Mouse (Mus musculus): ENCODE measurements at regions not wholly inside any gene's neighbourhood (a gene's known extent, or its start where the extent isn't known, plus 50 kb on each side); places are given as distances from the start of the nearest gene placed in this dataset.
A peak's percentile ranks its signal among the peaks of the same experiment; 100 is the strongest.

DNA sequence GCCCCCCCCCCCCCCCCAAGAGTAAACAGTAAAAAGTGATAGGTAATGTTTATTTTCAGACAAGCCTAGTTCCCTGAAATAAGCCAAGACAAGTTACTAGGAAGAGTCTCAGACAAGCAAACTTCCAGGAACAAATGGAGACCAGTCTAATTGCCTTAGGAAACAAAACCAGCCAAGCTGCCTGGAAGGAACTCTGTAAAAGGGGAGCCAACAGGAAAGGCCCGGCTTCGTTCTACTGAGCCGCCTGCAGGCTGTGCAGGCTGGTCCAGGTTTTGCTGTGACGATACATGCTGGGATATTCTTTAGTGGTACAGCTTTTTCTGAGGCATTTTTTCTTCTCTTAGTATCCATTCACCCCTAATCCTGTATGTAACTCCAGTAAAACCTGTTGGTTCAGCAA lies 1547.8 kb upstream of the Tenm2 start:
- Histone ChIP-seq H3K36me3 (ENCODE audit: insufficient read depth) (no peaks in the 10 kb centered on the region), H3K27ac (ENCODE audit: low read depth, low read length) (no peak overlapping the region), H3K4me2 (ENCODE audit: low read depth) (no peak overlapping the region), H3K4me3 (ENCODE audit: low read depth, low read length) (no peak overlapping the region), H3K9me3 (ENCODE audit: low read length) (no peaks in the 10 kb centered on the region), H3K9ac (no peak overlapping the region), H3K4me1 (ENCODE audit: insufficient read depth) (no peaks in the 10 kb centered on the region), H3K27me3 (ENCODE audit: insufficient read depth, low read length) (no peaks in the 10 kb centered on the region)
- TF ChIP-seq CTCF (IDR thresholded peaks at IDR 0.05; ENCODE audit: low read depth): 0 out of 2 replicates have a peak, but pooled peaks have one; percentile 2
- DNase-seq (peak; percentile 35), ATAC-seq (peak; percentile 40; the same call in 1 of the 2 replicates)
- WGBS: 56% methylated on average over 4 of the region's 4 CpGs

DNA sequence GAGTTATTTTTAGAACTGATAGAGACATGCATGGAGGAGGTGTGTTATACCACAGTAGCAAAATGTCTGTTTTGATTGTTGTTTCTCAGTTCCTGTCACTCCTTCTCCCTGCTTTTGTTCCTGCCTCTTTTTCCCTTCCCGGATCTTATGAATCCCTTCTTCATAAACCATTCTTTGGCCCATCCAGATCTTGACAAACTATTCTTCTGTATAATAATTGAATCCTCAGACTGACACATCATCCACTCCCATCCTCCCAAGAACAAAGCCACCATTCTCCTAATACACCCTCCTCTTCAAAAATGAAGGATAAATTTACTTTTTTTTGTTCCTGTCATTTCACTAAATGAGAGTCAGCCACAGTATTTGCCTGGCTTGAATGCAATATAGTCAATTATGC lies 1543.8 kb upstream of the Tenm2 start:
- Histone ChIP-seq H3K9me3 (ENCODE audit: low read length) (no peaks in the 10 kb centered on the region), H3K36me3 (ENCODE audit: insufficient read depth) (no peaks in the 10 kb centered on the region), H3K4me2 (ENCODE audit: low read depth) (no peak overlapping the region), H3K27me3 (ENCODE audit: insufficient read depth, low read length) (no peaks in the 10 kb centered on the region), H3K27ac (ENCODE audit: low read depth, low read length) (no peak overlapping the region), H3K4me3 (ENCODE audit: low read depth, low read length) (no peak overlapping the region), H3K9ac (no peak overlapping the region), H3K4me1 (ENCODE audit: insufficient read depth) (no peaks in the 10 kb centered on the region)
- no peak for DNase-seq
- no peak for TF ChIP-seq CTCF (IDR thresholded peaks at IDR 0.05; ENCODE audit: low read depth)
- ATAC-seq: peak; percentile 56; the same call in 1 of the 2 replicates
- WGBS: 45% methylated on average over 1 of the region's 1 CpGs

DNA sequence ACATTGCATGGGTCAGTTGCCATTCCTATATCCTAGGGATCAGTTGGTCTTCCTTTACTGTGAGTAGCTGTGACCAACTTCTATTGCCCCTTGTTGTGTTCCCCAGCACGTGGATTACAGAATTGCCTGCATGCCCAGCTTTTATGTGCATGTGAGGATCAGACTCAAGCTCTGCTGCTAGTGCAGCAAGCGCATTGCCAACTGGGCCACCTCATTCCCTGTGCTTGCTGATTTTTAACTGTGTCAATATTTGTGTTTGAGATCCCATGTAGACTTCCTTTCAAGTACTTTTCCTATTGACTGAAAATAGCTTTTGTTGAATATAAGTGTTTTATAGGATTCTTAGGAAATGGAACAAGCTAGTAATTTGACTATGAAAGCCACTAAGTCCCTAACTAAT lies 1526.5 kb upstream of the Tenm2 start:
- H3K4me2 ChIP-seq (ENCODE audit: low read depth): no peak overlapping the region
- no peaks in the 10 kb centered on the region for H3K4me1 ChIP-seq (ENCODE audit: insufficient read depth)
- TF ChIP-seq CTCF (IDR thresholded peaks at IDR 0.05; ENCODE audit: low read depth): no peak
- ATAC-seq: no peak
- DNase-seq: no peak
- WGBS: 64% methylated on average over 2 of the region's 2 CpGs
- no peak overlapping the region for H3K4me3 ChIP-seq (ENCODE audit: low read depth, low read length)
- no peak overlapping the region for H3K27ac ChIP-seq (ENCODE audit: low read depth, low read length)
- no peaks in the 10 kb centered on the region for H3K27me3 ChIP-seq (ENCODE audit: insufficient read depth, low read length)
- H3K9ac ChIP-seq: no peak overlapping the region
- H3K9me3 ChIP-seq (ENCODE audit: low read length): no peaks in the 10 kb centered on the region
- H3K36me3 ChIP-seq (ENCODE audit: insufficient read depth): no peaks in the 10 kb centered on the region

DNA sequence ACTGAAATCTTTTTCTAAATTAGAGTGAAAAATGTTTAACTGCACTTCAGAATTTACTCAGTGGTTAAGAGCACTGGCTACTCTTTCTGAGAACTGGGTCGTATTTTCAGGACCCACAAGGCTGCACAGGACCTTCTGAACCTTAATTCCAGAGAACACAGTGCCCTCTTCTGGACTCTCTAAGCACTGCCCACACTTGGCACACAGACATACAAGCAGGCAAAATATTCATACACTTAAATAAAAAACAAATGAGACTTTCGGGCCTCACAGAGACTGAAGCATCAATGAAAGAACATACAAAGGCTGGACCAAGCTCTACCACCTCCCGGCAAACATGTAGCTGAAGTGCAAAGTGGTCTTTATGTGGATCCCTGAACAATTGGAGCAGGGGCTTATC lies 1511.8 kb upstream of the Tenm2 start:
- H3K4me3 ChIP-seq (ENCODE audit: low read depth, low read length): no peak overlapping the region
- no peak overlapping the region for H3K27ac ChIP-seq (ENCODE audit: low read depth, low read length)
- H3K9me3 ChIP-seq (ENCODE audit: low read length): no peaks in the 10 kb centered on the region
- TF ChIP-seq CTCF (IDR thresholded peaks at IDR 0.05; ENCODE audit: low read depth): peak; percentile 62
- H3K27me3 ChIP-seq (ENCODE audit: insufficient read depth, low read length): no peaks in the 10 kb centered on the region
- WGBS: 31% methylated on average over 3 of the region's 3 CpGs
- H3K36me3 ChIP-seq (ENCODE audit: insufficient read depth): no peaks in the 10 kb centered on the region
- peak; percentile 50 for DNase-seq
- no peaks in the 10 kb centered on the region for H3K4me1 ChIP-seq (ENCODE audit: insufficient read depth)
- no peak overlapping the region for H3K9ac ChIP-seq
- H3K4me2 ChIP-seq (ENCODE audit: low read depth): no peak overlapping the region
- no peak for ATAC-seq

DNA sequence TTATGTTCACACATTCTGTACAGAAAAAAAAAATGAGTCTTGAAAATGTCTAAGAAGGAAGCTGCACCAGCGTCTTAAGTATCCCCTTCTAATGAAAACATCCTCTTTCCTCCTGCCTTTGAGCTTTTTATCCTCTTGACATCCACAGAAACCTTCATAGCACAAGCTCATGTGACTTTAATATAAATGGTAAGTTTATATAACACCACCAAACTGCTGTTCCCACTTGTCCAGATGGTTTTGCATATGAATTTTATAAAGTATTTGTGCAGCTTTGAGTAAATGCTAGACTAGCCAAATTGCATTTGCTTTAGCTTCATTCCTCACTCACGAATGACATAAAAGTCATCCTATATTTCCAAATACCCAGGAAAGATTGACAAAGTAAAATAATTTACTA lies 1493.3 kb upstream of the Tenm2 start:
- H3K36me3 ChIP-seq (ENCODE audit: insufficient read depth): no peaks in the 10 kb centered on the region
- H3K27me3 ChIP-seq (ENCODE audit: insufficient read depth, low read length): no peaks in the 10 kb centered on the region
- no peaks in the 10 kb centered on the region for H3K9me3 ChIP-seq (ENCODE audit: low read length)
- TF ChIP-seq CTCF (IDR thresholded peaks at IDR 0.05; ENCODE audit: low read depth): no peak
- ATAC-seq (no peak), DNase-seq (no peak)
- WGBS: 42% methylated on average over 2 of the region's 2 CpGs
- no peak overlapping the region for H3K9ac ChIP-seq
- no peak overlapping the region for H3K4me3 ChIP-seq (ENCODE audit: low read depth, low read length)
- H3K4me1 ChIP-seq (ENCODE audit: insufficient read depth): no peaks in the 10 kb centered on the region
- H3K27ac ChIP-seq (ENCODE audit: low read depth, low read length): no peak overlapping the region
- no peak overlapping the region for H3K4me2 ChIP-seq (ENCODE audit: low read depth)

DNA sequence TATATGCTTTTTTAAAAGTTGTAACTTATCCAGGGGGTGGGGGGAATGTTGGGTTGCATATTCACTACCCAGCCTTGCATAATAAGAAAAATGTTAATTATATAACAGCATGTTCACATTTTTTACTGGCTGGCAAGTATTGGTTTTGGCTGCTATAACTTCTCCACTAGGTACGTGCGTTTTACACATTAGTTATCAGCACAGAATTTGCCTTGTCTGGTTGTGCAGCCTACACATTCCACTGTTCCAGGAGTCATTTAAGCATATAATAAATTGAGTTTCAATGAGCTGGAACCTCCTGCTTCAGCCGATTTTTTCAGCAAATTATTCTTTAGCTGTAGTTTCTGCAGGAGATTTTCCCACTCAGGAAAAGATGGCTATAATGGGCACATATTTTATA lies 1479.9 kb upstream of the Tenm2 start:
- Histone ChIP-seq H3K36me3 (ENCODE audit: insufficient read depth) (no peaks in the 10 kb centered on the region), H3K4me2 (ENCODE audit: low read depth) (no peak overlapping the region), H3K27ac (ENCODE audit: low read depth, low read length) (no peak overlapping the region), H3K9me3 (ENCODE audit: low read length) (no peaks in the 10 kb centered on the region), H3K4me1 (ENCODE audit: insufficient read depth) (no peaks in the 10 kb centered on the region), H3K9ac (no peak overlapping the region), H3K4me3 (ENCODE audit: low read depth, low read length) (no peak overlapping the region), H3K27me3 (ENCODE audit: insufficient read depth, low read length) (no peaks in the 10 kb centered on the region)
- ATAC-seq (no peak), DNase-seq (peak; percentile 36)
- no peak for TF ChIP-seq CTCF (IDR thresholded peaks at IDR 0.05; ENCODE audit: low read depth)
- WGBS: 54% methylated on average over 3 of the region's 3 CpGs

DNA sequence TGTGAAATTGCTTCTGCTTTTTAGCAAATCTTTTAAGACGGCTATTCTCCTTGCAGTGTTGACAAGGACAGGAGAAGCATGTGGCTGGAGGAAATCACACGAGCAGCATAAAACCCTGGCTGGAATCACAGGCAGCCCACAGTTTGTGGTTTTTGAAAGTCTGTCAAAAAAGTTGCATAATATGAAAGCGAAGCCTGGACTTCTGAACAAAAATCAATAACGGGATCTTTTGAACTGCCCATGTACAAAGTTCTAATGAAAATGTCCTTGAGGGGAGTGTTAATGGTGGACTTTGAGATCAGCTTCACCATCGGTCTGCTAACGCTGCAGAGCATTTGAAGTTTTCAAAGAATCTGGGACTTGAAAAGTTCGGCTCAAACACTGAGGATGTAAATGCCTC lies 1445.5 kb upstream of the Tenm2 start:
- no peaks in the 10 kb centered on the region for H3K9me3 ChIP-seq (ENCODE audit: low read length)
- no peak overlapping the region for H3K9ac ChIP-seq
- H3K4me2 ChIP-seq (ENCODE audit: low read depth): no peak overlapping the region
- H3K27me3 ChIP-seq (ENCODE audit: insufficient read depth, low read length): no peaks in the 10 kb centered on the region
- H3K27ac ChIP-seq (ENCODE audit: low read depth, low read length): no peak overlapping the region
- TF ChIP-seq CTCF (IDR thresholded peaks at IDR 0.05; ENCODE audit: low read depth): no peak
- no peak for DNase-seq
- H3K4me3 ChIP-seq (ENCODE audit: low read depth, low read length): no peak overlapping the region
- H3K36me3 ChIP-seq (ENCODE audit: insufficient read depth): no peaks in the 10 kb centered on the region
- ATAC-seq: no peak
- WGBS: 22% methylated on average over 7 of the region's 7 CpGs
- H3K4me1 ChIP-seq (ENCODE audit: insufficient read depth): no peaks in the 10 kb centered on the region
